Mouse (Mus musculus) T-helper 1 cell (primary cell): Measurements from ENCODE around the gene A530064D06Rik.
"Not testable (repeated sequence)": the region's sequence is repeated elsewhere in the genome, so short reads cannot be mapped to it uniquely, and the experiment has no call there.

ENCODE experiments used
- in situ Hi-C: fragments of 300-600 bp; cut with MboI, MseI; formaldehyde crosslinking; loops from one replicate; pipeline ENCODE4 v1.15.1; 2025; ENCODE audit warnings: high pct_unique_total_duplicates

The A530064D06Rik gene

GRCm38 (mm10) chr17:48167103-48167502 lies at the start of gene A530064D06Rik:
A530064D06Rik (minus strand) TSS chr17:48167275.
- in situ Hi-C loops: not testable (repeated sequence)

GRCm38 (mm10) chr17:48215429-48215828 lies 48.4 kb upstream of the A530064D06Rik start:
- in situ Hi-C loops: no loop called here

DNA sequence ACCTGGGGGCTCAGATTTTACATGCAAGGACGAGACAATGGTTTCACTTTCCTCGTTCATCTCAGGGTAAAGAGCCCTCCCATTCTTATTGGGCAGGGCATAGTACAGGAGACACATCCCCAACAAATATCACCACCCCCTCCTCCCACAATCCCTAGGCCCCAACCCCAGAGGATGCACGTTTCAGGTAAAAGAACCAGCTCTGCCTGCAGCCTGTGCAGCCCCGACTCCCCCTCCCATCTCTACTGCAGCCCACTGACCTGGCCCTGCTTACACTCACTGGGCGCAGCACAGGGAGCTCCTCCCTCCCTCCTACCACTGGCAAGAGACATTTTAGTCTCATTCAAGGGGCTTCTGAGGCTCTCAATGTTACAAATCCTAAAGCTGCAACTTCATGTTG lies 46.4 kb upstream of the A530064D06Rik start:
- in situ Hi-C loops: no loop called here

DNA sequence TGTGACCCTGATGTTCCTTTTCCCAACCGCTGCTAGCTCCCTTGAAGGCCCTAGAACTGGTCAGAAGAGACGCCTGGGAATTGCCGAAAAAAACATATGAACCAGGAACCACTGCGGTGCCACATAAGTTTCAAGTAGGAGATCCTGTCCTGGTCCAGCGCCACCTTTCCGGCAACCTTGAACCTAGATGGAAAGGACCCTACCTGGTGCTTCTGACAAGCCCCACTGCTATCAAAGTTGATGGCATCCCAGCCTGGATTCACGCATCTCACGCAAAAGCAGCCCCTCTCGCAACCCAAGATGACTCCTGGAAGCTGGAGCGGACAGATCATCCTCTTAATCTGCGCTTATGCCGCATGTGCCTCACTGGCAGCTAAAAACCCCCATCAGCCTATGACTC lies 45.5 kb upstream of the A530064D06Rik start:
- in situ Hi-C loops: no loop called here

GRCm38 (mm10) chr17:48203086-48203485 lies 36.0 kb upstream of the A530064D06Rik start:
- in situ Hi-C loops: no loop called here

- in situ Hi-C loops: no loop called here
These were observed 25.3 kb upstream of the A530064D06Rik start for GRCm38 (mm10) chr17:48192366-48192765.

- in situ Hi-C loops: no loop called here
These were observed 18.2 kb upstream of the A530064D06Rik start for GRCm38 (mm10) chr17:48185252-48185651.

DNA sequence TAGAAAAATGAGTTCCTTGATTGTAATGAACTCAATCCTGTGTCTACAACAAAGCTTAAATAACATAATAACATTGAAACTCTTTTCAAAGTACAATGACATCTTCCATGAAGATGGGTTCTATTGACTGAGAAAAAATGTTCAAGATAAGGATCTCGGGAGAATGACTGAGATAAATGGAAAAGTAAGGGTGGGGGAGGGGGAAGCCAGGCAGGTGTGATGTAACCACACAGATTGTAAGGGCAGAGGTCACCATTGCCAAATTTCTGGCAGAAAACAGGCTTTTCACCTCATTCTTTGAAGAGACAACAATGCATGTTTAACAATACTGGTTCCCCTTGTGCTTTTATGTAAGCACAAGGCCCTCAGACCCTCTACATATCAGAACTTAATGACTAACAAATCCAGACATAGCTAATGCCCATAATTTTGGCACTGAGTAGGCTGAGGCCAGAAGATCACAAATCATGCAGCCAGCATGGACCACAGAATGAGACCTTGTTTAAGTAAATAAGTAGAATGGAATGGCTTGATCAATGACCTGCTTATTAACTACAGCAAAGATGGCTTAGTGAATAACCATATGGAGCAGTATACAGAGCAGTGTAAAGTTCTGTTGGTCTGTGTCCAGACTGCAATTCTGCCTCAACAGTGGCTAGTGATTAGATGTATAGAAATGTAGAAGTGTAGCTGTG lies 9.5 kb downstream of the A530064D06Rik start:
- in situ Hi-C loops: no loop called here

- in situ Hi-C loops: no loop called here
These were observed 21.0 kb downstream of the A530064D06Rik start, which contains the start of gene 9830107B12Rik for GRCm38 (mm10) chr17:48146120-48146519. 9830107B12Rik (minus strand) TSS chr17:48146268.

GRCm38 (mm10) chr17:48132810-48133209 lies 34.3 kb downstream of the A530064D06Rik start:
- in situ Hi-C loops: no loop called here

- in situ Hi-C loops: no loop called here
These were observed 46.6 kb downstream of the A530064D06Rik start for GRCm38 (mm10) chr17:48120456-48120855.

GRCm38 (mm10) chr17:48119656-48120055 lies 47.4 kb downstream of the A530064D06Rik start:
- in situ Hi-C loops: no loop called here

GRCm38 (mm10) chr17:48118570-48118969 lies 48.5 kb downstream of the A530064D06Rik start:
- in situ Hi-C loops: no loop called here

GRCm38 (mm10) chr17:48110547-48111287 lies 56.4 kb downstream of the A530064D06Rik start:
- in situ Hi-C loops: no loop called here

GRCm38 (mm10) chr17:48108520-48108919 lies 58.6 kb downstream of the A530064D06Rik start:
- in situ Hi-C loops: no loop called here

DNA sequence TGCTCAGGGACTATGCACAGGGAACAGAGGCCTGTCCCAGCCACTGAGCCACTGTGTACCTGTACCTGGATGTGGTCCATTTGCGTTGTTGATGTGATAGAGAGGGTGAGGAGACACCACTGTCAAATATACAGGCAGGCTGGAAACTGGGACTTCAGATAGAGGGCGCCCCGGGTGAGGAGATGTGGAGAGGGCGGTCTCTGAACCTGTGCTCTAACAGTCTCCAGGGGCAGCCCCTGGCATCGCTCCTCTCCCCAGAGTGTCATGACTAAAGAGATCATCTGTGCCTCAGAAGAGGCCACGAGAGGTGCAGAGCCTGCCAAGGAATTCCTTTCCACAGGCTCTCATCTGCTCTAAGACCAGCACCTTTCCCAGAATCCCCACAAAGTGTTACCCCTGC lies 59.2 kb downstream of the A530064D06Rik start:
- in situ Hi-C loops: no loop called here

GRCm38 (mm10) chr17:48107333-48107732 lies 59.7 kb downstream of the A530064D06Rik start:
- in situ Hi-C loops: no loop called here

DNA sequence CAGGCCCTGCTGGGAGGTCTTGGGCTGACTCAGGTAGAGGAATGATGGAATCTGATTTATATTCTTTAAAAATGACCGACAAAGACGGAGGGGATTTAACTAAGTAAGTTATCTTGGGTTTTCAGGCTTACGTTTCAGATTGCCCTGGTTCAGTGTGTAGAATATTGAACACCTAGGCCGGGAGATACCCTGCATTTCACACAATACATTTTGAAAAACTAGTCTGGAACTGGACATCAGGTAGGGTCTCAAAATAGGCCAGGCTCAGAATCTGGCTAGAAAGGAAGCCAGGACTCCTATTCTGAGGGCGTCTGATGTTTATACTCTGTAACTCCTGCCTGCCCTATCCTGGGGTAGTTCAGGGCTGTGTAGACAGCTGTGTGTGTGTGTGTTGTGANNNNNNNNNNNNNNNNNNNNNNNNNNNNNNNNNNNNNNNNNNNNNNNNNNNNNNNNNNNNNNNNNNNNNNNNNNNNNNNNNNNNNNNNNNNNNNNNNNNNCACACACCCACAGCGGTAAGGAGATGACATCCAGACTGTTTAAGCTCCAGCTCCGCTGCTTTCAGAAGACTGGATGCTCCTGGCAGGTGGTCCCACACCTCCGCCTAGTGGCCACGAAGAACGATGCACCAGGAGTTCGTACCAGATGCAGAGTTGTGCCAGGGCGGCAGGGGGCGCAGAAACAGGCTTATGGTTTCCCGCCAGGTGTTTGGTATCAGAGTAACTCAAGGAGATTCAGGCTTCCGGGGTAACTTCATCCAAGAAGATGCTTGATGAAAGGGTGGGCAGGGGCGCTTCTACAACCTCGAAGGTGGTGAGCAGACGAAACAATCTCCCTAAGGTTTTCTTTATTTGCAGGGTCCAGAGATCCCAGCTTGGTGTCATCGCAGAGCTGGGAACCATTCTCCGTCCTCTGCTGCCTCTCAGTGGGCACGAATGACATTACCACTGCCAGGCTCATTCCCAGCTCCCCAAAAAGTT lies 66.3 kb downstream of the A530064D06Rik start:
- in situ Hi-C loops: no loop called here

- in situ Hi-C loops: loop anchor here (5.0 kb wide), 2 partner anchors 52 to 307 kb away; no protein-coding TSS in a partner anchor
These were observed 67.8 kb downstream of the A530064D06Rik start for GRCm38 (mm10) chr17:48099312-48099711.
